Comparison of ENCODE assay signal across 7 mouse cellular contexts in genomic region chr5:64289202-64290060, GRCm38 (mm10).
DNase-seq lines count a peak whose midpoint lies in the region; ATAC-seq lines count a peak whose summit lies in the region.

No protein-coding gene starts in this region.

- peak; percentile 83 to 93 for DNase-seq in adrenal gland, adult (ENCODE audit: inconsistent age in 2 of 2, low spot score in 1 of 2)
- DNase-seq in cerebellum, postnatal 4 days (ENCODE audit: low spot score in 2 of 2): peak; percentile 68 to 87
- peak; percentile 80 to 82 for DNase-seq in gastrocnemius, adult 8-10 months (ENCODE audit: low spot score in 2 of 2)
- DNase-seq in induced T-regulatory cell, adult 2 months (ENCODE audit: low read depth): peak; percentile 71
- DNase-seq in left cerebral cortex, adult 8-10 months (ENCODE audit: low spot score in 2 of 2): peak; percentile 55 to 66
- DNase-seq in right cerebral cortex, postnatal 14 days: peak; percentile 82

- ATAC-seq in megakaryocyte, adult 5-6 weeks (ENCODE audit: poor library complexity, severe bottlenecking): peak; percentile 89

Comparison
In these comparisons a context has a peak if more than half of its experiments do, and no peak if none do; other contexts are left out.
1. Peak in every context shown above with its lines: DNase-seq and ATAC-seq.